Mouse (Mus musculus): Measurements from ENCODE around the gene Gm9611. TPM values are rescaled to one million over a fixed set of nuclear protein-coding genes. Genes with fewer than 3 reads are reported as not detected.
"Not testable (repeated sequence)": the region's sequence is repeated elsewhere in the genome, so short reads cannot be mapped to it uniquely, and the experiment has no call there.

Gm9611 gene
- total RNA-seq (2014; fragmentation: Nextera tagmentation) (not detected in 2 replicates), total RNA-seq (2017) (not detected in 2 replicates)

- not testable (repeated sequence) for ATAC-seq (replicated peaks; ENCODE audit: low FRiP score, low TSS enrichment, poor library complexity, severe bottlenecking)
Observed at GRCm38 (mm10) chr14:42297258-42297657, at the start of gene Gm9611. Gene Gm9611 (minus strand): TSS chr14:42297358.

GRCm38 (mm10) chr14:42309910-42310309 lies 12.8 kb upstream of the Gm9611 start, which contains the start of gene Gm7995:
Gene Gm7995 (plus strand): TSS chr14:42310210.
- ATAC-seq (replicated peaks; ENCODE audit: low FRiP score, low TSS enrichment, poor library complexity, severe bottlenecking): not testable (repeated sequence)

- not testable (repeated sequence) for ATAC-seq (replicated peaks; ENCODE audit: low FRiP score, low TSS enrichment, poor library complexity, severe bottlenecking)
Observed at GRCm38 (mm10) chr14:42259948-42260347, 37.2 kb downstream of the Gm9611 start, which contains the start of gene Gm17026. Gene Gm17026 (minus strand): TSS chr14:42260048.

Other genes with a start within 250 kb of the Gm9611 start
- not detected in 2 replicates for gene Gm7951, start 180.0 kb downstream of the Gm9611 start, total RNA-seq (2014; fragmentation: Nextera tagmentation)
- gene Gm7951, start 180.0 kb downstream of the Gm9611 start, total RNA-seq (2017): not detected in 2 replicates
- gene Gm17027, start 134.7 kb downstream of the Gm9611 start, total RNA-seq (2014; fragmentation: Nextera tagmentation): not detected in 2 replicates
- not detected in 2 replicates for gene Gm17027, start 134.7 kb downstream of the Gm9611 start, total RNA-seq (2017)
- gene Gm3573, start 106.6 kb downstream of the Gm9611 start, total RNA-seq (2014; fragmentation: Nextera tagmentation): not detected in 2 replicates
- gene Gm3573, start 106.6 kb downstream of the Gm9611 start, total RNA-seq (2017): not detected in 2 replicates
- gene Gm17026, start 37.3 kb downstream of the Gm9611 start, total RNA-seq (2014; fragmentation: Nextera tagmentation): not detected in 2 replicates
- gene Gm17026, start 37.3 kb downstream of the Gm9611 start, total RNA-seq (2017): not detected in 2 replicates
- gene Gm7995, start 12.9 kb upstream of the Gm9611 start, total RNA-seq (2014; fragmentation: Nextera tagmentation): not detected in 2 replicates
- not detected in 2 replicates for gene Gm7995, start 12.9 kb upstream of the Gm9611 start, total RNA-seq (2017)
- gene Gm8005, start 142.3 kb upstream of the Gm9611 start, total RNA-seq (2014; fragmentation: Nextera tagmentation): not detected in 2 replicates
- gene Gm8005, start 142.3 kb upstream of the Gm9611 start, total RNA-seq (2017): not detected in 2 replicates
- not detected in 2 replicates for gene Gm8011, start 166.5 kb upstream of the Gm9611 start, total RNA-seq (2014; fragmentation: Nextera tagmentation)
- not detected in 2 replicates for gene Gm8011, start 166.5 kb upstream of the Gm9611 start, total RNA-seq (2017)
- gene Gm8020, start 205.0 kb upstream of the Gm9611 start, total RNA-seq (2014; fragmentation: Nextera tagmentation): not detected in 2 replicates
- gene Gm8020, start 205.0 kb upstream of the Gm9611 start, total RNA-seq (2017): not detected in 2 replicates
- not detected in 2 replicates for gene Gm8024, start 226.9 kb upstream of the Gm9611 start, total RNA-seq (2014; fragmentation: Nextera tagmentation)
- gene Gm8024, start 226.9 kb upstream of the Gm9611 start, total RNA-seq (2017): not detected in 2 replicates

All from megakaryocyte-erythroid progenitor cell, adult 5-6 weeks (primary cell).